Mouse (Mus musculus) left cerebral cortex, postnatal 14 days (tissue): ENCODE data around the gene Tcte1. TPM values are rescaled to one million over a fixed set of nuclear protein-coding genes. Genes with fewer than 3 reads are reported as not detected.

Experiments used
- DNase-seq, 2 experiments: peaks; one replicate each; pipeline ENCODE4 v3.0.0; 2021 to 2022; ENCODE audit warnings: low spot score in 2 of 2, mixed read lengths in 1 of 2
- intact Hi-C: fragments of 180-260 bp; cut with DNase I; formaldehyde crosslinking; loops from one replicate; pipeline ENCODE4 v1.15.1; 2025
- total RNA-seq, 2 experiments: library from RNA; stranded (reverse); gene quantifications; 2 replicates each; pipeline ENCODE4 v1.2.3; 2021

Tcte1 gene
- total RNA-seq, 2 experiments from 2014 or later: 0.68 to 1.1 TPM

DNA sequence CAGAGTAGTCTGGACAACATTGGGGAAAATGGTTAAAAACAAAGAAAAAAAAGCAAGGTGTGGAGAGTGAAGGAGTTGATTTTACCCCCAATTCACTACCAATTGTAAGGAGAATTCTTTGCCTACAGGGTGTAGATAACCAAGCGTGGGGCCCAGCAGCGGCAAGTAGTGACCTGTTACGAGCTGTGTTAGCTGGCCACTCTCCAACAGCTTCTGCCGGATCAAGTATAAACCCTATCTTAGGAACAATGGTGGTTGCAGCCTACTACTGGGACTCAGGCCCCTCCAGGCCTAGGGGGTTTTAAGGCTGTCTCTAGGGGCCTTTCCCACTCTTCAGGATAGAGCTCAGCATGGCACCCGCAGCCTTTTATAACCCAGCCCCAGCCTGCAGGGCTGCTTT lies 55.0 kb downstream of the Tcte1 start:
- no peak for DNase-seq
- intact Hi-C loops: no loop called here

DNA sequence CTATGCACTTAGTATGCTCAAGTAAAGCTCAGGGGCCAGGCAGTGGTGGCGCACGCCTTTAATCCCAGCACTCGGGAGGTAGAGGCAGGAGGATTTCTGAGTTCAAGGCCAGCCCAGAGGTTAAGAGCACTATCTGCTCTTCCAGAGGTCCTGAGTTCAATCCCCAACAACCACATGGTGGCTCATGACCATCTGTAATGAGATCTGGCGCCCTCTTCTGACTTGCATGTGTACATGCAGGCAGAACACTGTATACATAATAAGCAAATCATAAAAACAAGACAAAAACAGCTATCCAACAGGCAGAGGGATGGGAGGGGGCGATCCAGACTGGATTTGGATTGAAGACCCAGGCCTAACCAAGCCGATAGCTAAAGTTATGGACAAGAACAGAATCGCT lies 55.6 kb downstream of the Tcte1 start:
- no peak for DNase-seq
- intact Hi-C loops: no loop called here

DNA sequence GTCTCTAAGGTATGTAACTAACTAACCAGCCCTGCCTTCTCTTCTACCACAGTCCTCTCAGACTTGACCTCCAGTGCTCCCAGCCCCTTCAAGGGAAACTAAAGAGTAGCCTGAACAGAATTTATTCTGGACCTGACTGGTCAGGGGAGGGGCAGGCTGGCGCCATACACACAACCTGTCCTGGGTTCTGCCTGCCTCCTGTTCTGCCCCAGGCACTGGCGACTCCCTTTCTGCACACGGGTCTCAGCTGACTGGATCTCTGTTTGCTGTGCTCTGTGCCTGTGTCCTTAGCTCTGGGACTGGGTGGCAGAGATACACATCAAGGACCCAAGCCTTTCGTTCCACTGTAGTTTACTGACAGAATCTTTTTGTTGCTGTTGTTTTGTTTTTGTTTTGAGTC lies 56.3 kb downstream of the Tcte1 start:
- no peak for DNase-seq
- intact Hi-C loops: no loop called here

DNA sequence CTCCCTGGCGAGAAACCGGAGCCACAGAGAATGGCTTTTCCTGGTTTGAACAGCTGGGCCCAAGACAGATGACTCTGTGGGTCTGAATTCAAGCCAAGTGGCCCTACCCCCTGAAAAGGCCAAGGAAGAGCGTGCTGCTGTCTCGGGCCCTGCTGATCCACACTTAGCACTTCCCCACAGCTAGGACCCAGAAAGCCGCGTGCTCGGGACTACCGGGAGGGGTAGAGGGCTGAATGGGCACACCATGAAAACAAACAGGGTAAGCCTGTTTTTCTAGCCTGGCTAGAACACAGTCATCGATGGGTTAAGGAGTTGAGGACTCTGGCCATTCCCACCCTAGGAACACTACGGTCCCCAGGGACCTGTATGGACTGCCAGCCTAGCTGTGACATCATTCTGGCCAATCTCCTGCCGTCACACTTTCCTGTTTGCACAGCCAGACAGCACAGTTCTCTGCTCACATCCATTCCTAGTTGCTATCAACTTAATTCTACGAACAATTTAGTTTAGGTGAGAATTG lies 57.8 kb downstream of the Tcte1 start:
- DNase-seq: no peak
- intact Hi-C loops: loop anchor here (5.0 kb wide), 1 partner anchor 136 kb away; no protein-coding TSS in a partner anchor

DNA sequence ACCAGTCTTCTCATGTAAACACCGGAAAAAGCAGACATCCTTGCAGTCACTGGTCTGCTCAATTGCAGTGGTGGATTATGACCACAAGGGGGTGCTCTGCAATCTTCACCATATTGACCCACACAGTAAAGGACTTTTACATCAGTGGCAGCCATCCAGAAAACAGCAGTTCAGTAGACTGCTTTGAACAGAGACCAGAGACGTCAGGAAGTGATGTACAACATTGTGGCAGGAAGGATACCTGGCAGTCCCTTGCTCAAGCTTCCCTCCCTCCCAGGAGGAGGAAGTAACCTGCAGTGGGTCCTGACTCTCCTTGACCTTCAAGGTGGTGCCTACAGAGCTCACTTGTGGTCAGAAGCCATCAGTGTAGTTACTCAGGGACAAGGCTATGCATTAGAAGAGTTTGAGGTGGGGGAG lies 58.3 kb downstream of the Tcte1 start:
- intact Hi-C loops: loop anchor here (5.0 kb wide), 1 partner anchor 136 kb away; no protein-coding TSS in a partner anchor
- peak; percentile 75 to 82 for DNase-seq

DNA sequence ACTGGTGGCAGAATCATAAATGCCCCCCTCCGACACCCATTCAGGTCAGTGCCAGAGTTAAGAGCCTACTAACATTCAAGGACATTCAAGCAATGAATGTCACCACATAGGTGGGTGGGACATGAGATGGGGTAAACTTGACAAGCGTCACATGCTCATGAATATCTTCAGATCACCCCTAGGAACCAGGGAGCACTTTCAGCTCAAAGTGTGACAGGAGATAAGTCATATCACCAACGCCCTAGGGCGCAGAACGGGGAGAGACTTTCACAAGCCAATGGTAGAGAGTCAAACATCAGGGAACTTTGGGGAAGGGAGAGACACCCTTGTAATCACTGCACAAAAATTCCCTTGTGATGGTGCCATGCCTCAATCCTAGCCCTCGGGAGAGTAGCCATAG lies 59.0 kb downstream of the Tcte1 start:
- DNase-seq: no peak
- intact Hi-C loops: loop anchor here (5.0 kb wide), 1 partner anchor 135 kb away; no protein-coding TSS in a partner anchor

DNA sequence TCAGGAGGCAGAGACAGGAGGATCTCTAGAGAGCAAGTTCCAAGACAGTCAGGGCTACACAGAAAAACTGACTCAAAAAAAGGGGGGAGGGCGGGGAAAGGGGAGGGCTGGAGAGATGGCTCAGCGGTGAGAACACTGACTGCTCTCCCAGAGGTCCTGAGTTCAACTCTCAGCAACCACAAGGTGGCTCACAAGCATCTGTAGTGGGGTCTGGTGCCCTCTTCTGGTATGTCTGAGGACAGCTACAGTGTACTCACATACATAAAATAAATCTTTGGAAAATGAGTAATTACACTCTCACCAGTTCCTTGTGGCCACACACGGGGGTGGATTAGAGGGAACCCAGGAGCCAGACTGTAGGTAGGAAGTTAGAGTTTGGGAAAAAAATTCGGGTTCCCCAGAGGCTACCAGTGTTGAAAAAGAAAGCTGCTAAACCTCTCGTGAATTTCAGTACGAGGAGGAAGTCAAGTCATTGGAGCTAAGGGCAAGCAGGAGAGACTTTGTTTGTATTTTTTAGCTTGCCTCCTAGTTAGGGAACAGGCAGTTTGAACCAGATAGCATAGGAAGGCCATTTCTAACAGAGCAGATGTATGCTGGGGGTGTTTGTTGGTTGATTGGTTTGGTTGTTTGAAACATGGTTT lies 59.6 kb downstream of the Tcte1 start:
- intact Hi-C loops: loop anchor here (5.0 kb wide), 1 partner anchor 134 kb away; no protein-coding TSS in a partner anchor
- no peak for DNase-seq

DNA sequence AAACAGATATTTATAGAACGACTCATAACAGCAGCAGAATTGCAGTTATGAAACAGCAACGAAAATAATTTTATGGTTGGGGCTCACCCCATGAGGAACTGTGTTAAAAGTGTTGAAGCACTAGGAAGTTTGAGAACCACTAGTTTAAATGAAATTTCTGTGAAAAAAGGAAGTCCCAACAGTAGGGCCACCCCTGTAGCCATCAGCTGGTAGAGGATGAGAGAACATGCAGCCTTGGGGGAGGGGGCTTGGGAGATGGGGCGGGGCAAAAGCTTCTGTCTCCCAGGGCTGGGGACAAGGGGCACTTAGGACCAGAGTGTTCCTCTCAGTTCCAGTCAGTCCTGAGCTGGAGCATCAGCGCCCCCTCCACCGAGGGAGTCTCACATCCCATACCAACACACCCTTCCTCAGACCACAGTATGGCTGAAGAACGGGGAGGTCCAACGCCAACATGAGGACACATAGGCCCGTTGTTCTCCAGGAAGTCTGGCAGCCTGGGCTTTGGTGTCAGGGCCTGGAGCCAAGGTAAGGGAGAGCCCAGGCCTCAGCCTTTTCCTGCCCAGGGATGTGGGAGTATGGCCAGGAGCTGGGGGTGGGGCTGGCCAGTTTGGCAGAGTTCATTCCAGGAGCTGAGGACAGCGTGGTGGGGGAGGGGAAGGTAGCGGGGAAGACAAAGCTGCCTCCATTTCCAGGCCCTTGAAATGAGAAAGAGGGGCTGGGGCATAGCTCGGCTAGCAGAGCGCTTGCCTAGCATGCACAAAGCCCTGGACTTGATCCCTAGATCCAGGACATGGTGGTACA lies 61.1 kb downstream of the Tcte1 start:
- intact Hi-C loops: loop anchor here (2.0 to 5.0 kb wide), 2 partner anchors 43 to 133 kb away; no protein-coding TSS in a partner anchor
- peak; percentile 67 to 77 for DNase-seq

DNA sequence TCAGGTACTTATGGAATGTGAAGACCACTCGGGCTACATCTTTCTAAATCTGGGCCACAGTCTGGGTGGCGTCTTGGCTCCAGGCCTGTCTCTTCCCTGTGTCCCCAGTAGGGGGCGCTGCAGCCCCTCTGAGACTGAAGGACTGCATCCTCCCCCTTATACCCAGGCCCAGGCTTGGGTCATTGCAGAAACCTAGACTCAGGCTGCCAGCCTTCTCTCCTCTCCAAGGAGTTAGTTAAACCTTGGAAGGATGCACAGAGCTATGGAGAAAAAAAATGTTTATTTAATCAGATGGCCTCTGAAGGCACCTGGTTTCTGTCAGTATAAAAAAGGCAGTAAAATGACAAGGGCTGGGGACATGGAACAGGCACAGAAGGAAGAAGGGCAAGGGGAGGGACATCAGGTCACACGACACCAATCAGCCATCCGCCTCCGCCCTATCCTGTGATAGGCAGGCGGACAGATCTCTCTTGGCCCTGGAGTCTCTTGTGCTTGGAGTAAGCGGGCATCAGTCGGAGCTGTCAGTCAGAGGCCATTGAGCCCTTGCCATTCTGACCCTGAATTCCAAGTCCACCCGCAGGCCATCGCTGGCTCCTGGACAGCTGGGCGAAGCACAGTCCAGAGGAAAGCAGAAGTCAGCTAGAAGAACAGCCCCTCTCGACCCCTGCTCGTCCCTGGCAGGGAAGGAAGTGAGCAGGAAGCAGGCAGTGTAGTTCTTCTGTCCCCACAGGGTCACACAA lies 61.9 kb downstream of the Tcte1 start:
- intact Hi-C loops: loop anchor here (2.0 to 5.0 kb wide), 2 partner anchors 42 to 132 kb away; no protein-coding TSS in a partner anchor
- DNase-seq: peak; percentile 79 to 92

DNA sequence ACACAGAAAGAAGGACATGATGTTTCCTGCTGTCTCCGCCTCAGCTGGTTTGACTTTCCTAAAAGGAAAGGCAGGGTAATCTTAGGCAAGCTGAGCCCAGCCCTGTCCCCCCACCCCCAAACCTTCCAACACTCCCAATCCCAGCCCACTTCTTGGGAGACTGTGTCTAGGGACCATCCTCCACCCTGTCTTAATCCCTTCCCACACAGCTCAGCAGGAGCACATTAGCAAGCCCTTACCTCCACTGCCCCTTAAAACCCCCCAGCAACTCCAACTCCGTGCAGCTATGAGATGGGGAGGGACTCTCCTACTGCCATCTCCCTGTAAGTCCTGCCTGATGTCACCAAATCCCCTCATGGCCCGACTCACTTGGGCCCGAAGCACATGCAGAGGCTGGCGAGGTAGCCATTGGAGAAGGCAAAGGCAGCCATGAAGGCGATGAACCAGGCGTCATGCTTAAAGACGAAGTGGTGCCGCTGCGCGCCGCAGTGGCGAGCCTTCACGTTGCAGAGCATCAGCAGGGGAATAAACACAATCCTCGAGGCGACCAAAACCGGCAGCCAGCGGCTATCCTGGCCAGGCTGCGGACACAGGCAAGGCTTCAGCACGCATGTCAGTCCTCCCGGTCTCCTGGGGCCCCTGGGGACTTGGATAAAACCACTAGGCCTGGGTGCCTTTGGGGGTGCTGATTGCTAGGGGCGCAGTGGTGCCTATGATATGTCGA lies 62.7 kb downstream of the Tcte1 start:
- DNase-seq: no peak
- intact Hi-C loops: loop anchor here (2.0 kb wide), 1 partner anchor 41 kb away; no protein-coding TSS in a partner anchor

DNA sequence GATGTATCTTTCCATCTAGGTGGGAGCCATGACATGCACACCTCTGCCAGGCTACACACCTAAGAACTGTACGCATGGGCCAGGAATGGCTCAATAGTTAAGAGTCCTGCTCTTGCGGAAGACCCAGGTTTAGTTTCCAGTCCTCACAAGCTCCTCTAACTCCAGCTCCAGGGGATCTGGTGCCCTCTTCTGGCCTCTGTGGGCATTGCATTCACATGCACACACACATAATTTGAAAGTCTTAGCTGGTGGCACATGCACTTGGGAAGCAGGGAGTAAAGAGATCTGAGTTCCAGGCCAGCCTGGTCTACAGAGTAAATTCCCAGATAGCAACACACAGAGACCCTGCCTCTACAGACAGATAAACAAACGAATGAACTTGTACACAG lies 63.2 kb downstream of the Tcte1 start:
- no peak for DNase-seq
- intact Hi-C loops: no loop called here

DNA sequence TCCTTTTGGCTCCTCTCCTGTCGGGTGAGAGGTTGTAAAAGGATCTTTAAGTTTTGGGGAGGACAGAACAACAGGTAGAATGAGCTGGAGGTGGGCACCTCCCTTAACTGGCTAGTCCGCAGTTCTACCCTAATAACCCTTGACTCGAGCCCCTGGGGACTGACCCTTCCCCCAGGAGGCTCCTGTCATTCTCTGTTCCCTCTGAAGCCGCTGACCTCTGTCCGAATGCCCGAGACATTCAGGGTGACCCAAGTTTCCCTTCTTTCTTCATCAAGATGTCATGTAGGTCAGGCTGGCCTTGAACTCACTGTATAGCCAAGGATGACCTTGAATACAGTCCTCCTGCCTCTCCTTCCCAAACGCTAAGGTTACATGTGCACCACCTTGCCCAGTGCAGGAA lies 65.1 kb downstream of the Tcte1 start:
- intact Hi-C loops: no loop called here
- no peak for DNase-seq

DNA sequence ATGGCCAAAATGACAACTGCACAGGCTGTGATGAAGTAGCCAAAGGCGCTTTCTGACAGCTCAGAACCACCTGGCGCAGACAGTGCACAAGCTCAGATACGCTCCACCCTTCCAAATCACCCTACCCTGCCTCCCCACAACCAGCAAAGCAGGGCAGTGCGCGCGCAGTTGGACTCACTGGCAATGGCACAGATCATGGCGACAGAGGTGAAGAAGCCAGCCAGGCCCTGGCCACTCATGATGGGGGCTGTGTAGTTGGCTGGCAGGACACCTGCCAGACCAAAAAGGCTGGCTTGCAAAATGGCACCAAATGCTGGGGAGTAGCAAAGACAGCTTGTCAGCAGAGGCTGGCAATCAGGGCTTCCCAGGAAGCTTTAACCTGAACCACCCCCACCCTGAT lies 66.0 kb downstream of the Tcte1 start:
- intact Hi-C loops: no loop called here
- DNase-seq: no peak

DNA sequence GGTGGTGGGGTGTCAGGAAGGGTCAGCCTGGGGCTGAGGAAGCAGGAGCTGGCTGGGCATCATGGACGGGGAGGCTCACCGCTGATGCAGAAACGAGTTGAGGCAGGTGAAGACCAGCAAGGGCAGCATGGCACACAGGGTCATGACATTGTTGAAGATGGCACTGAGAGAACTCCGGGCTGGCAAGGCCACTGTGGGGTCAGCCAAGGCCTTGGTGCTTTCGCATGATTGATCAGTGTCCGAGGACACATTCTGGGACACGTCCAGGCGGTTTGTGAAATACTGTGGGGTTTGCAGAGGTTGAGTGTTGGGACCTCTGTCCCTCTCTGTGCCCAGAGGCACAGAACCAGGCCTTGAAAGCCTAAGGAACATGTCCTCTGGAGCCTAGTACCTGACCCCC lies 66.6 kb downstream of the Tcte1 start:
- intact Hi-C loops: no loop called here
- no peak for DNase-seq

DNA sequence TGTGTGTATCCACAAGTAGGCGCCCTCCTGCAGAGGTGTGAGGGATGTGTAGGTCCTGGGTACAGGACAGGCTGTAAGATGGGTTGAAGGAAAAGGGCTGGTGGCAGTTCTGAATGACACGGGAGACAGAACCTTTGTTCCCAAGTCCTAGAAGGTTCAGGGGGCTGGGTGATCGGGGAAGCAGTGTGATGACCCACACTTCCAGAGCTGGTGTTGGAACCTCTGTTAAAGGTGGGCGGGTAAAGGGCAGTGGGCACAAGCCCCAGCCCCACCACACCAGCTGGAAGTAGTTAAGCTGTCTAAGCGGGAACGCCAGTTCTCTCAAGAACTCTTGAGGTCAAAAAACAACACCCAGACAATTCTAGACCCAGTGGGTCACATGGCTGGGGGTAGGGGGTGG lies 67.2 kb downstream of the Tcte1 start:
- intact Hi-C loops: no loop called here

DNA sequence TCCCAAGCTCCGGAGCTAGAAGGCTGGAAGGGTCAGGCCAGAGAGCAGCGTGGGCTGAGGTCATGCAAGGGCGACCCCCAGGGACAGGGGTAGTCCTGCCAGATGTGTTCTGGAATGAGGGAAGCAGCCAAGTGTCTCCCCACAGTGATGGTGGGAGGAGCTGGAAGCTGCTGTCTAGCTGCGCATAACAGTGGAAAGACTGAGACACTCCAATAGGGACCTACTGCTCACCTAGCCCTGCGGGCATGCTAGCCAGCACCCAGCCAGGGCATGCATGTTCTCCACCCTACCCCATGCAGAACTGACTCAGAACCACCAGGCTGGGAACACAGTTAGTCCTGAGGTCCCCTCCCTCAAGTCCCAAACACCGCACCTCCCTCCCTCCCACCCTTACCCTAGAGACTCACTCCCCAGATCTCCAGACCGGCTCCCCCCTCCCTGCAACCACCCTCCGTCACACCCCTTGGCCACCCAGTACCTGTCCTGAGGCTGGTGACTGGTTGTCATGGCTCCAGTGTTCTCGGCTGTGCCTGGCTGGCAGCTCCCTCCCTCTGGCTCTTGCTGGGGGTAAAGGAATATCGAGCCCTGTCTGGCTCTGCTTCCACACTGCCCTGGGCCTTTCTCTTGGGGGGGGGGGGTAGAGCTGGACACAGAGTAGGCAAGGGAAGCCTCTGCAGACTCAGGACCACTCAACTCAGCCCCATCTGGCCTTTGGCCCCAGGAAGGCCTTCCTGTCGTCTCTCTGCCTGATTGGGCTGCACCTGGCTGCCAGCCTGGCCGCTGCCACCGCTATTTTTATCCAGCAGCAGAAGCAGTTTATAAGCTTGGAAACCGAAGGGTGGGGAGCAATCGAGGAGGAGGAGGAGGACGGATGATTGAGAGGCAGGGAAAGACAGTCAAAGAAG lies 68.7 kb downstream of the Tcte1 start:
- DNase-seq: no peak
- intact Hi-C loops: no loop called here

More for the DNA sequence above, 67.2 kb downstream of the Tcte1 start:
- no peak for DNase-seq
